Mouse (Mus musculus): Measurements from ENCODE around the gene Popdc3. TPM values are rescaled to one million over a fixed set of nuclear protein-coding genes. Genes with fewer than 3 reads are reported as not detected.

The Popdc3 gene
- total and polyA plus RNA-seq, 3 experiments: not detected

DNA sequence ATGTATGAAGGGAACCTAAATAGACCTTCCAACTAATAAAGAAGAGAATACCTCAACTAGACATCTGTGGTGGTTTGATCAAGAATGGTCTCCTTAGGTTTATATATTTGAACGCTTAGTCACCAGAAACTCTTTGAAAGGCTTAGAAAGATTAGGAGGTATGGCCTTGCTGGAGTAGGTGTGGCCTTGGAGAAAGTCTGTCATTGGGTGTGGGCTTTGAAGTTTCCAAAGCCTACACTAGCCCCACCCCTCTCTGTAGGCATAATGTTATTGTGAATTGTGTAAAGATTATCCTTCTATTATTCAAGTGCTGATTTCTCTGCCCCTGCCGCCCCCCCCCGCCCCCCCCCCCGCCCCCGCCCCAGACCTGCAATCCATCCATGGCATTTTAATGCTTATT lies 59.6 kb downstream of the Popdc3 start:
- H3K4me1 ChIP-seq (ENCODE audit: control insufficient read depth in 1 of 2, insufficient read depth in 2 of 2, low read length in 2 of 2): no peaks in the 10 kb centered on the region
- no peaks in the 10 kb centered on the region for H3K9me3 ChIP-seq (replicated peaks; ENCODE audit: insufficient read depth, low read length)
- no peak overlapping the region for H3K9ac ChIP-seq (ENCODE audit: control insufficient read depth, low read depth, low read length, poor library complexity, severe bottlenecking)
- H3K27me3 ChIP-seq (ENCODE audit: control insufficient read depth in 1 of 2, insufficient read depth in 2 of 2, low read length in 2 of 2): no peaks in the 10 kb centered on the region; a peak in 1 of 4 replicates
- no peak for TF ChIP-seq CHD2 (IDR thresholded peaks at IDR 0.05; ENCODE audit: low read length)
- TF ChIP-seq POLR2AphosphoS5 (IDR thresholded peaks at IDR 0.05; ENCODE audit: borderline replicate concordance, low read depth, low read length): no peak
- H3K4me3 ChIP-seq (ENCODE audit: control insufficient read depth in 1 of 2, insufficient read depth in 1 of 2, low read depth in 2 of 2, low read length in 2 of 2): no peak overlapping the region
- no peak for DNase-seq (ENCODE audit: low read depth, low spot score)
- H3K27ac ChIP-seq (ENCODE audit: control insufficient read depth, low read depth, low read length): no peak overlapping the region
- no peaks in the 10 kb centered on the region for H3K79me2 ChIP-seq (ENCODE audit: control insufficient read depth, insufficient read depth, low read length, poor library complexity)
- no peaks in the 10 kb centered on the region for H3K36me3 ChIP-seq (ENCODE audit: control insufficient read depth in 1 of 2, insufficient read depth in 2 of 2, low read length in 2 of 2)

DNA sequence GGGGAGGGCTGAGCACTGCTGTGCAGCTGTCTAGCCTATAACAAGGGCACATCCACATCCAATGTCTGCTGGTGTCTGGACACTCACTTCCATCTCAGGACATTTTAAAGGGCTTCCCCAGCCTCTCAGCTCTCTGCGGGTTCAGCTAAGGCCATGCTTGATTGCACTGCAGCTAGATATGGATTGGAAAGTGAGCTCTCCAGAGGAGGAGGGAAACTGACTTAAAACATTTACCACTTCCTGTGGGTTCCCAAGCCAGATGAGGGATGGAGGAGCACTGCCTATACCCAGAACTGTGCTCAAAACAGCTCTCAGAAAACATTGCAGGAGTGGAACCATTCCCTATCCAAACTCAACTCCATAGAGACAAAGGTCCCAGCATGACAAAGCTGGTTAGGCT lies 82.6 kb downstream of the Popdc3 start:
- no peak overlapping the region for H3K4me3 ChIP-seq (ENCODE audit: control insufficient read depth in 1 of 2, insufficient read depth in 1 of 2, low read depth in 2 of 2, low read length in 2 of 2)
- TF ChIP-seq CHD1 (IDR thresholded peaks at IDR 0.05; ENCODE audit: low read depth, low read length) (no peak), CHD2 (IDR thresholded peaks at IDR 0.05; ENCODE audit: low read length) (no peak)
- H3K36me3 ChIP-seq (ENCODE audit: control insufficient read depth in 1 of 2, insufficient read depth in 2 of 2, low read length in 2 of 2): no peaks in the 10 kb centered on the region
- no peak for DNase-seq (ENCODE audit: low read depth, low spot score)
- no peaks in the 10 kb centered on the region for H3K27me3 ChIP-seq (ENCODE audit: control insufficient read depth in 1 of 2, insufficient read depth in 2 of 2, low read length in 2 of 2)
- H3K9me3 ChIP-seq (replicated peaks; ENCODE audit: insufficient read depth, low read length): no peaks in the 10 kb centered on the region
- H3K27ac ChIP-seq (ENCODE audit: control insufficient read depth, low read depth, low read length): no peak overlapping the region
- no peaks in the 10 kb centered on the region for H3K79me2 ChIP-seq (ENCODE audit: control insufficient read depth, insufficient read depth, low read length, poor library complexity)
- no peaks in the 10 kb centered on the region for H3K4me1 ChIP-seq (ENCODE audit: control insufficient read depth in 1 of 2, insufficient read depth in 2 of 2, low read length in 2 of 2)
- no peak overlapping the region for H3K9ac ChIP-seq (ENCODE audit: control insufficient read depth, low read depth, low read length, poor library complexity, severe bottlenecking)

DNA sequence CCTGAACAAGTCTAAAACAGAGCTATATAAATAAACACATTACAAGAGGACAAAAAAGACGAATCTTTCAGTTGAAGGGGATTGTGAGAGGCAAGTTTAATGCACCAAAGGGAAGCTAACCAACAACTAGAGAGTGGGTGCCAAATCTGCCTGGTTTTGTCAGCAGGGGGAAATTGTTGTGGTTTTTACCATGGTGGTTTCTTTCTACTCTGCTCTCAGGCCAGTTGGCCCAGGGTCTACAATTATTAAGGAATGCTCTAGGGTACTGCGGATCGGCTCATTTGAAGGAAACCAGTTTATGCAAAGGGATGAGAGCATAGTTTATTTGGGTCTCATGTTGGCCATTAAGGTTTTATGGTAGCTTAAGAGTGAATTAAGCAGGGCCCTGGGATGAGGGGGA lies 84.2 kb downstream of the Popdc3 start:
- no peak overlapping the region for H3K4me3 ChIP-seq (ENCODE audit: control insufficient read depth in 1 of 2, insufficient read depth in 1 of 2, low read depth in 2 of 2, low read length in 2 of 2)
- H3K36me3 ChIP-seq (ENCODE audit: control insufficient read depth in 1 of 2, insufficient read depth in 2 of 2, low read length in 2 of 2): no peaks in the 10 kb centered on the region
- H3K9ac ChIP-seq (ENCODE audit: control insufficient read depth, low read depth, low read length, poor library complexity, severe bottlenecking): no peak overlapping the region
- TF ChIP-seq NRF1 (IDR thresholded peaks at IDR 0.05; ENCODE audit: insufficient read depth, low read depth, low read length, poor library complexity, severe bottlenecking) (no peak), USF1 (IDR thresholded peaks at IDR 0.05; ENCODE audit: low read depth, low read length) (no peak), EP300 (IDR thresholded peaks at IDR 0.05; ENCODE audit: low read depth in 1 of 2, low read length in 2 of 2) (no peak), ZNF384 (IDR thresholded peaks at IDR 0.05; ENCODE audit: low read depth, low read length) (no peak), ELF1 (IDR thresholded peaks at IDR 0.05; ENCODE audit: low read depth, low read length) (no peak), ETS1 (IDR thresholded peaks at IDR 0.05; ENCODE audit: low read depth, low read length) (no peak), ZMIZ1 (IDR thresholded peaks at IDR 0.05; ENCODE audit: low read depth, low read length) (no peak), GATA1 (IDR thresholded peaks at IDR 0.05; ENCODE audit: low read depth, low read length) (no peak), HCFC1 (IDR thresholded peaks at IDR 0.05; ENCODE audit: low read depth, low read length) (no peak), SIN3A (IDR thresholded peaks at IDR 0.05; ENCODE audit: low read length) (no peak), SMC3 (IDR thresholded peaks at IDR 0.05; ENCODE audit: low read depth, low read length) (no peak), POLR2AphosphoS5 (IDR thresholded peaks at IDR 0.05; ENCODE audit: borderline replicate concordance, low read depth, low read length) (no peak), E2F4 (IDR thresholded peaks at IDR 0.05; ENCODE audit: borderline replicate concordance, low read depth, low read length) (no peak), MAZ (IDR thresholded peaks at IDR 0.05; ENCODE audit: low read depth, low read length) (no peak), MXI1 (IDR thresholded peaks at IDR 0.05; ENCODE audit: low read depth, low read length) (no peak), MAX (IDR thresholded peaks at IDR 0.05; ENCODE audit: low read length) (no peak), NELFE (IDR thresholded peaks at IDR 0.05; ENCODE audit: low read depth, low read length) (no peak), RCOR1 (IDR thresholded peaks at IDR 0.05; ENCODE audit: low read depth, low read length) (no peak)
- no peaks in the 10 kb centered on the region for H3K4me1 ChIP-seq (ENCODE audit: control insufficient read depth in 1 of 2, insufficient read depth in 2 of 2, low read length in 2 of 2)
- H3K9me3 ChIP-seq (replicated peaks; ENCODE audit: insufficient read depth, low read length): no peaks in the 10 kb centered on the region
- H3K79me2 ChIP-seq (ENCODE audit: control insufficient read depth, insufficient read depth, low read length, poor library complexity): no peaks in the 10 kb centered on the region
- H3K27ac ChIP-seq (ENCODE audit: control insufficient read depth, low read depth, low read length): no peak overlapping the region
- no peak for DNase-seq (ENCODE audit: low read depth, low spot score)
- no peaks in the 10 kb centered on the region for H3K27me3 ChIP-seq (ENCODE audit: control insufficient read depth in 1 of 2, insufficient read depth in 2 of 2, low read length in 2 of 2)

Measured in MEL (cell line).